ENCODE assay signal across 8 mouse cellular contexts in genomic region chr6:100875862-100876623, GRCm38 (mm10). TPM values are rescaled to one million over a fixed set of nuclear protein-coding genes. Genes with fewer than 3 reads are reported as not detected.
A peak's percentile ranks its signal among the peaks of the same experiment; 100 is the strongest.
DNase-seq lines count a peak whose midpoint lies in the region; ATAC-seq and TF ChIP-seq lines count a peak whose summit lies in the region.

No protein-coding gene starts in this region.

- no peaks in the 10 kb centered on the region for H3K79me2 ChIP-seq in CH12.LX (replicated peaks; ENCODE audit: control insufficient read depth, extremely low read depth, insufficient read depth, poor library complexity, severe bottlenecking)

- no peak for TF ChIP-seq EP300 in CH12.LX (IDR thresholded peaks at IDR 0.05; ENCODE audit: low read length)

- peaks cover 7% of the 10 kb centered on the region; the same call in 1 of the 2 replicates for H3K27me3 ChIP-seq in heart, embryonic 11.5 days (ENCODE audit: control insufficient read depth, insufficient read depth, low read length)
- peaks cover 2% of the 10 kb centered on the region for H3K27me3 ChIP-seq in CH12.LX (replicated peaks)
- 0 out of 2 replicates have a peak, but pooled peaks cover 5% of the 10 kb centered on the region for H3K27me3 ChIP-seq in intestine, embryonic 16.5 days (replicated peaks; ENCODE audit: control insufficient read depth, insufficient read depth, low read length)

- no peaks in the 10 kb centered on the region for H3K9me3 ChIP-seq in heart, embryonic 11.5 days (replicated peaks; ENCODE audit: control insufficient read depth, low read length)
- H3K9me3 ChIP-seq in CH12.LX (replicated peaks; ENCODE audit: low read length): peaks cover 8% of the 10 kb centered on the region
- H3K9me3 ChIP-seq in intestine, embryonic 16.5 days (ENCODE audit: control insufficient read depth, low read length): no peaks in the 10 kb centered on the region

- no peak overlapping the region for H3K9ac ChIP-seq in heart, embryonic 11.5 days (ENCODE audit: low read depth, low read length)
- no peak overlapping the region for H3K9ac ChIP-seq in CH12.LX (ENCODE audit: insufficient read depth, low read depth)
- H3K9ac ChIP-seq in intestine, embryonic 16.5 days (ENCODE audit: low read depth, low read length): no peak overlapping the region

- no peak for TF ChIP-seq POLR2A in CH12.LX (IDR thresholded peaks at IDR 0.05; ENCODE audit: low read depth, low read length)

- dilution Hi-C loops in CH12.LX (cut with MboI; ENCODE audit: extremely low pct_ligation_motif_present, extremely low pct_unique_long_range_greater_than_20kb, low sequenced_read_pairs): no loop called here

- no peak overlapping the region for H3K4me2 ChIP-seq in heart, embryonic 11.5 days
- 0 out of 2 replicates have a peak overlapping the region, but pooled peaks have one; percentile 24 for H3K4me2 ChIP-seq in CH12.LX (ENCODE audit: insufficient read depth, low read depth, poor library complexity, severe bottlenecking)
- H3K4me2 ChIP-seq in intestine, embryonic 16.5 days (ENCODE audit: low read depth, low read length): no peak overlapping the region

- peak; percentile 84 for DNase-seq in heart, adult 11 months
- DNase-seq in CH12.LX (ENCODE audit: extremely low read depth): peak; percentile 73
- peak; percentile 39 for DNase-seq in c-Kit-negative CD71-positive TER-119-positive erythroid progenitor cells, embryonic 14.5 days (ENCODE audit: low read depth, low spot score)
- DNase-seq in lung, adult 18-20 months: peak; percentile 32 to 52
- peak; percentile 60 for DNase-seq in retina, postnatal 7 days (ENCODE audit: low read depth, low spot score)

- peak; percentile 94 for TF ChIP-seq RAD21 in CH12.LX (IDR thresholded peaks at IDR 0.05; ENCODE audit: low read depth, low read length)

- in situ Hi-C loops in CH12.LX (cut with MboI; ENCODE audit: low pct_ligation_motif_present, low pct_unique_long_range_greater_than_20kb, low sequenced_read_pairs): no loop called here

- H3K4me3 ChIP-seq in heart, embryonic 11.5 days (ENCODE audit: low read depth, low read length): no peak overlapping the region
- H3K4me3 ChIP-seq in CH12.LX (replicated peaks in 1 of 3; ENCODE audit: low read depth in 2 of 3, low read length in 2 of 3, poor library complexity in 1 of 3): no peak overlapping the region
- no peak overlapping the region for H3K4me3 ChIP-seq in intestine, embryonic 16.5 days (ENCODE audit: low read length)

- no peak overlapping the region for H3K27ac ChIP-seq in heart, embryonic 11.5 days (ENCODE audit: low read depth, low read length)
- H3K27ac ChIP-seq in CH12.LX (ENCODE audit: insufficient read depth, low read depth): no peak overlapping the region
- no peak overlapping the region for H3K27ac ChIP-seq in intestine, embryonic 16.5 days (ENCODE audit: low read length)

- WGBS in heart, embryonic 11.5 days (ENCODE audit: insufficient replicate concordance): 64% methylated on average over 20 of the region's 20 CpGs
- WGBS in intestine, embryonic 16.5 days: 71% methylated on average over 20 of the region's 20 CpGs

- TF ChIP-seq CTCF in CH12.LX (conservative IDR thresholded peaks at IDR 0.05 in 1 of 2, IDR thresholded peaks at IDR 0.05 in 1 of 2; ENCODE audit: low read depth in 2 of 2, low read length in 2 of 2): peak; percentile 39 to 96; a peak in 3 of 4 replicates

- no peaks in the 10 kb centered on the region for H3K36me3 ChIP-seq in heart, embryonic 11.5 days (ENCODE audit: control insufficient read depth, insufficient read depth, low read length)
- H3K36me3 ChIP-seq in CH12.LX (replicated peaks in 1 of 2; ENCODE audit: control insufficient read depth in 1 of 2, insufficient read depth in 1 of 2, low read length in 1 of 2): no peaks in the 10 kb centered on the region
- H3K36me3 ChIP-seq in intestine, embryonic 16.5 days (ENCODE audit: control insufficient read depth, insufficient read depth, low read length): no peaks in the 10 kb centered on the region

- no peak for ATAC-seq in heart, embryonic 11.5 days (replicated peaks; ENCODE audit: insufficient number of reproducible peaks, low FRiP score, low TSS enrichment)
- ATAC-seq in erythroid progenitor cell, adult 5-6 weeks (replicated peaks; ENCODE audit: low FRiP score, poor library complexity, severe bottlenecking): peak; percentile 54; the same call in 1 of the 2 replicates
- ATAC-seq in intestine, embryonic 16.5 days: peak; percentile 31

- H3K4me1 ChIP-seq in heart, embryonic 11.5 days (ENCODE audit: control insufficient read depth, insufficient read depth, low read length): no peaks in the 10 kb centered on the region
- peaks cover 8 to 27% of the 10 kb centered on the region in 2 experiments for H3K4me1 ChIP-seq in CH12.LX (ENCODE audit: control insufficient read depth in 1 of 2, insufficient read depth in 2 of 2)
- peaks cover 5% of the 10 kb centered on the region; the same call in 1 of the 2 replicates for H3K4me1 ChIP-seq in intestine, embryonic 16.5 days (ENCODE audit: control insufficient read depth, insufficient read depth, low read length)

TF ChIP-seq in CH12.LX, 34 proteins besides CTCF, POLR2A, EP300 and RAD21:
- TF ChIP-seq TCF12 (IDR thresholded peaks at IDR 0.05; ENCODE audit: low read depth, low read length) (no peak), SMC3 (IDR thresholded peaks at IDR 0.05; ENCODE audit: low read depth, low read length) (peak; percentile 92), MYC (IDR thresholded peaks at IDR 0.05; ENCODE audit: low read depth, low read length) (no peak), TBP (conservative IDR thresholded peaks at IDR 0.05; ENCODE audit: low read depth, low read length) (no peak), MEF2A (IDR thresholded peaks at IDR 0.05; ENCODE audit: borderline replicate concordance, low read depth, low read length) (no peak), SIN3A (IDR thresholded peaks at IDR 0.05; ENCODE audit: low read length) (no peak), ZC3H11A (IDR thresholded peaks at IDR 0.05; ENCODE audit: low read depth, low read length) (peak; percentile 86), NRF1 (IDR thresholded peaks at IDR 0.05; ENCODE audit: low read depth, low read length) (no peak), RCOR1 (conservative IDR thresholded peaks at IDR 0.05; ENCODE audit: low read depth, low read length) (no peak), JUN (IDR thresholded peaks at IDR 0.05; ENCODE audit: insufficient read depth, low read depth, low read length) (no peak), BHLHE40 (IDR thresholded peaks at IDR 0.05; ENCODE audit: low read depth, low read length) (no peak), GABPA (IDR thresholded peaks at IDR 0.05; ENCODE audit: insufficient replicate concordance, low read depth, low read length) (no peak), E2F4 (IDR thresholded peaks at IDR 0.05; ENCODE audit: insufficient replicate concordance, low read depth, low read length) (no peak), MAX (IDR thresholded peaks at IDR 0.05; ENCODE audit: low read length) (no peak), ZKSCAN1 (IDR thresholded peaks at IDR 0.05; ENCODE audit: borderline replicate concordance, low read depth, low read length) (no peak), ETS1 (conservative IDR thresholded peaks at IDR 0.05; ENCODE audit: low read depth, low read length) (no peak), JUND (conservative IDR thresholded peaks at IDR 0.05; ENCODE audit: low read depth, low read length) (no peak), MAFK (IDR thresholded peaks at IDR 0.05; ENCODE audit: insufficient replicate concordance, low read length) (no peak), MAZ (IDR thresholded peaks at IDR 0.05; ENCODE audit: low read depth, low read length) (no peak), USF2 (conservative IDR thresholded peaks at IDR 0.05; ENCODE audit: low read depth, low read length) (no peak), ELF1 (IDR thresholded peaks at IDR 0.05; ENCODE audit: low read depth, low read length) (no peak), MXI1 (IDR thresholded peaks at IDR 0.05; ENCODE audit: low read depth, low read length) (no peak), HCFC1 (IDR thresholded peaks at IDR 0.05; ENCODE audit: low read depth, low read length) (no peak), KAT2A (IDR thresholded peaks at IDR 0.05; ENCODE audit: insufficient replicate concordance, low read length) (no peak), NELFE (IDR thresholded peaks at IDR 0.05; ENCODE audit: low read depth, low read length) (no peak), IRF4 (IDR thresholded peaks at IDR 0.05; ENCODE audit: low read depth, low read length) (0 out of 2 replicates have a peak, but pooled peaks have one; percentile 10), POLR2AphosphoS2 (IDR thresholded peaks at IDR 0.05; ENCODE audit: low read depth, low read length) (no peak), UBTF (IDR thresholded peaks at IDR 0.05; ENCODE audit: low read depth, low read length) (no peak), PAX5 (IDR thresholded peaks at IDR 0.05; ENCODE audit: low read length) (no peak), ZNF384 (IDR thresholded peaks at IDR 0.05; ENCODE audit: low read depth, low read length) (peak; percentile 58), ZMIZ1 (IDR thresholded peaks at IDR 0.05; ENCODE audit: low read depth, low read length) (no peak)

RNA-seq across cellular contexts. Expression of gene Ppp4r2, which starts 42.6 kb away (rescaled TPM):
- 21.9 and 25.1 TPM in 2 replicates for polyA plus RNA-seq in heart, embryonic 11.5 days (2014; fragmentation: Nextera tagmentation; extraction: Ambion mirVana)
- 53.3 and 60.1 TPM in 2 replicates for total RNA-seq in CH12.LX (2012; rRNA removed)
- total RNA-seq in CH12.LX (2014; rRNA removed): 134 and 144 TPM in 2 replicates
- 112 and 115 TPM in 2 replicates for polyA plus RNA-seq in CH12.LX (2012; ENCODE audit: insufficient read length, low read depth)
- 32.8 and 37.3 TPM in 2 replicates for total RNA-seq in erythroid progenitor cell, adult 5-6 weeks (2015; ENCODE audit: low replicate concordance)
- 56.7 and 102 TPM in 2 replicates for total RNA-seq in erythroid progenitor cell, adult 5-6 weeks (2017; ENCODE audit: low replicate concordance)
- polyA plus RNA-seq in intestine, embryonic 16.5 days (2015; fragmentation: Nextera tagmentation; extraction: Ambion mirVana): 8.1 and 8.7 TPM in 2 replicates
